Mouse (Mus musculus): ENCODE data around the gene Cyp2d22. TPM values are rescaled to one million over a fixed set of nuclear protein-coding genes. Genes with fewer than 3 reads are reported as not detected.
A peak's percentile ranks its signal among the peaks of the same experiment; 100 is the strongest.

The Cyp2d22 gene
- polyA plus RNA-seq (2015; fragmentation: Nextera tagmentation; extraction: Ambion mirVana): 10.3 and 10.5 TPM in 2 replicates

- Histone ChIP-seq H3K9ac (peak within 1 kb of the TSS; percentile 70), H3K27me3 (no peaks in the 10 kb centered on the region), H3K4me3 (peak within 1 kb of the TSS; percentile 56), H3K4me1 (peaks cover 34% of the 10 kb centered on the region), H3K27ac (peak within 1 kb of the TSS; percentile 86), H3K36me3 (no peaks in the 10 kb centered on the region), H3K4me2 (peak within 1 kb of the TSS; percentile 69), H3K9me3 (no peaks in the 10 kb centered on the region)
- ATAC-seq (ENCODE audit: insufficient number of reproducible peaks, insufficient read depth, low FRiP score, low TSS enrichment, low read depth): peak; percentile 89
- WGBS: 1% methylated on average over 18 of the region's 24 CpGs
These were observed at the start of gene Cyp2d22 for GRCm38 (mm10) chr15:82379871-82380713. Gene Cyp2d22, minus strand, starts transcription at chr15:82380260.

- 77% methylated on average over 3 of the region's 3 CpGs for WGBS
- no peak for ATAC-seq (ENCODE audit: insufficient number of reproducible peaks, insufficient read depth, low FRiP score, low TSS enrichment, low read depth)
These were observed 43.4 kb upstream of the Cyp2d22 start for GRCm38 (mm10) chr15:82423471-82423870.

GRCm38 (mm10) chr15:82422935-82423334 lies 42.9 kb upstream of the Cyp2d22 start:
- H3K27me3 ChIP-seq: no peaks in the 10 kb centered on the region
- WGBS: 75% methylated on average over 4 of the region's 4 CpGs
- H3K4me3 ChIP-seq: no peak overlapping the region
- no peak for ATAC-seq (ENCODE audit: insufficient number of reproducible peaks, insufficient read depth, low FRiP score, low TSS enrichment, low read depth)
- no peak overlapping the region for H3K4me2 ChIP-seq
- H3K9me3 ChIP-seq: no peaks in the 10 kb centered on the region
- no peak overlapping the region for H3K27ac ChIP-seq
- H3K4me1 ChIP-seq: no peaks in the 10 kb centered on the region
- no peaks in the 10 kb centered on the region for H3K36me3 ChIP-seq
- H3K9ac ChIP-seq: no peak overlapping the region

More at GRCm38 (mm10) chr15:82423471-82423870, 43.4 kb upstream of the Cyp2d22 start:
- H3K36me3 ChIP-seq: no peaks in the 10 kb centered on the region
- no peaks in the 10 kb centered on the region for H3K4me1 ChIP-seq
- no peak overlapping the region for H3K27ac ChIP-seq
- no peaks in the 10 kb centered on the region for H3K9me3 ChIP-seq
- no peak overlapping the region for H3K9ac ChIP-seq
- H3K4me3 ChIP-seq: no peak overlapping the region
- H3K27me3 ChIP-seq: no peaks in the 10 kb centered on the region
- no peak overlapping the region for H3K4me2 ChIP-seq

- no peaks in the 10 kb centered on the region for H3K27me3 ChIP-seq
- no peaks in the 10 kb centered on the region for H3K36me3 ChIP-seq
- no peak overlapping the region for H3K4me2 ChIP-seq
- no peak overlapping the region for H3K27ac ChIP-seq
- H3K4me3 ChIP-seq: no peak overlapping the region
- 61% methylated on average over 1 of the region's 1 CpGs for WGBS
- ATAC-seq (ENCODE audit: insufficient number of reproducible peaks, insufficient read depth, low FRiP score, low TSS enrichment, low read depth): no peak
- peaks cover 8% of the 10 kb centered on the region; the same call in 1 of the 2 replicates for H3K4me1 ChIP-seq
- no peak overlapping the region for H3K9ac ChIP-seq
- H3K9me3 ChIP-seq: no peaks in the 10 kb centered on the region
These were observed 38.6 kb upstream of the Cyp2d22 start for GRCm38 (mm10) chr15:82418616-82419015.

GRCm38 (mm10) chr15:82416797-82417789 lies 37.0 kb upstream of the Cyp2d22 start:
- ATAC-seq (ENCODE audit: insufficient number of reproducible peaks, insufficient read depth, low FRiP score, low TSS enrichment, low read depth): peak; percentile 62; the same call in 1 of the 2 replicates
- Histone ChIP-seq H3K4me2 (peak overlapping the region; percentile 44), H3K9ac (peak overlapping the region; percentile 51), H3K27me3 (no peaks in the 10 kb centered on the region), H3K9me3 (no peaks in the 10 kb centered on the region), H3K27ac (0 out of 2 replicates have a peak overlapping the region, but pooled peaks have one; percentile 28), H3K36me3 (no peaks in the 10 kb centered on the region), H3K4me1 (peaks cover 8% of the 10 kb centered on the region; the same call in 1 of the 2 replicates), H3K4me3 (0 out of 2 replicates have a peak overlapping the region, but pooled peaks have one; percentile 3)
- WGBS: 22% methylated on average over 16 of the region's 16 CpGs

GRCm38 (mm10) chr15:82407536-82407935 lies 27.5 kb upstream of the Cyp2d22 start:
- ATAC-seq (ENCODE audit: insufficient number of reproducible peaks, insufficient read depth, low FRiP score, low TSS enrichment, low read depth): no peak
- Histone ChIP-seq H3K4me2 (no peak overlapping the region), H3K9me3 (no peaks in the 10 kb centered on the region), H3K9ac (no peak overlapping the region), H3K4me3 (no peak overlapping the region), H3K4me1 (no peaks in the 10 kb centered on the region), H3K27me3 (no peaks in the 10 kb centered on the region), H3K36me3 (no peaks in the 10 kb centered on the region), H3K27ac (no peak overlapping the region)
- whole genome bisulfite sequencing: 78% methylated on average over 4 of the region's 4 CpGs

- WGBS: 94% methylated on average over 6 of the region's 6 CpGs
- Histone ChIP-seq H3K4me2 (no peak within 1 kb of the TSS), H3K4me3 (no peak within 1 kb of the TSS), H3K4me1 (no peaks in the 10 kb centered on the region), H3K27ac (no peak within 1 kb of the TSS), H3K9ac (no peak within 1 kb of the TSS), H3K36me3 (no peaks in the 10 kb centered on the region), H3K27me3 (no peaks in the 10 kb centered on the region), H3K9me3 (no peaks in the 10 kb centered on the region)
- ATAC-seq (ENCODE audit: insufficient number of reproducible peaks, insufficient read depth, low FRiP score, low TSS enrichment, low read depth): no peak
These were observed 26.9 kb upstream of the Cyp2d22 start, which contains the start of gene Cyp2d10 for GRCm38 (mm10) chr15:82406981-82407380. Gene Cyp2d10, minus strand, starts transcription at chr15:82407195.

- Histone ChIP-seq H3K36me3 (no peaks in the 10 kb centered on the region), H3K27ac (no peak overlapping the region), H3K4me3 (no peak overlapping the region), H3K27me3 (no peaks in the 10 kb centered on the region), H3K4me2 (no peak overlapping the region), H3K9ac (no peak overlapping the region), H3K9me3 (no peaks in the 10 kb centered on the region), H3K4me1 (no peaks in the 10 kb centered on the region)
- WGBS: 85% methylated on average over 3 of the region's 3 CpGs
- no peak for ATAC-seq (ENCODE audit: insufficient number of reproducible peaks, insufficient read depth, low FRiP score, low TSS enrichment, low read depth)
These were observed 24.1 kb upstream of the Cyp2d22 start for GRCm38 (mm10) chr15:82404163-82404562.

- Histone ChIP-seq H3K27ac (no peak overlapping the region), H3K9me3 (no peaks in the 10 kb centered on the region), H3K4me2 (no peak overlapping the region), H3K4me3 (no peak overlapping the region), H3K9ac (no peak overlapping the region), H3K4me1 (no peaks in the 10 kb centered on the region), H3K27me3 (no peaks in the 10 kb centered on the region), H3K36me3 (no peaks in the 10 kb centered on the region)
- 88% methylated on average over 9 of the region's 9 CpGs for WGBS
- ATAC-seq (ENCODE audit: insufficient number of reproducible peaks, insufficient read depth, low FRiP score, low TSS enrichment, low read depth): no peak
These were observed 23.5 kb upstream of the Cyp2d22 start for GRCm38 (mm10) chr15:82403606-82404005.

- no peaks in the 10 kb centered on the region for H3K36me3 ChIP-seq
- no peak overlapping the region for H3K27ac ChIP-seq
- no peaks in the 10 kb centered on the region for H3K9me3 ChIP-seq
- no peaks in the 10 kb centered on the region for H3K27me3 ChIP-seq
- H3K4me3 ChIP-seq: no peak overlapping the region
- no peaks in the 10 kb centered on the region for H3K4me1 ChIP-seq
- no peak overlapping the region for H3K9ac ChIP-seq
- WGBS: 78% methylated on average over 6 of the region's 6 CpGs
- no peak for ATAC-seq (ENCODE audit: insufficient number of reproducible peaks, insufficient read depth, low FRiP score, low TSS enrichment, low read depth)
- H3K4me2 ChIP-seq: no peak overlapping the region
These were observed 22.7 kb upstream of the Cyp2d22 start for GRCm38 (mm10) chr15:82402741-82403140.

GRCm38 (mm10) chr15:82402106-82402505 lies 22.0 kb upstream of the Cyp2d22 start:
- Histone ChIP-seq H3K27me3 (no peaks in the 10 kb centered on the region), H3K27ac (no peak overlapping the region), H3K4me2 (no peak overlapping the region), H3K9ac (no peak overlapping the region), H3K4me1 (no peaks in the 10 kb centered on the region), H3K36me3 (no peaks in the 10 kb centered on the region), H3K9me3 (no peaks in the 10 kb centered on the region), H3K4me3 (no peak overlapping the region)
- no peak for ATAC-seq (ENCODE audit: insufficient number of reproducible peaks, insufficient read depth, low FRiP score, low TSS enrichment, low read depth)

Measured in embryonic facial prominence, embryonic 13.5 days (tissue).